Mouse (Mus musculus) right cerebral cortex, postnatal 10 days (tissue): ENCODE results near the gene Atox1.
A peak's percentile ranks its signal among the peaks of the same experiment; 100 is the strongest.
"Not testable (repeated sequence)": the region's sequence is repeated elsewhere in the genome, so short reads cannot be mapped to it uniquely, and the experiment has no call there.

Source experiments
- DNase-seq, 2 experiments: peaks; one replicate each; pipeline ENCODE4 v3.0.0; 2021; ENCODE audit warnings: low spot score in 2 of 2

Gene Atox1

GRCm38 (mm10) chr11:55453640-55454039 lies 7.4 kb downstream of the Atox1 start:
- no peak for DNase-seq

GRCm38 (mm10) chr11:55450311-55450710 lies 10.7 kb downstream of the Atox1 start:
- no peak for DNase-seq

- no peak for DNase-seq
Measured at GRCm38 (mm10) chr11:55449531-55449930, 11.5 kb downstream of the Atox1 start.

- DNase-seq: peak; percentile 85 to 90
Measured at GRCm38 (mm10) chr11:55446579-55446978, 14.5 kb downstream of the Atox1 start.

- peak; percentile 52 for DNase-seq
Measured at GRCm38 (mm10) chr11:55444772-55445171, 16.3 kb downstream of the Atox1 start.

GRCm38 (mm10) chr11:55439718-55440117 lies 21.3 kb downstream of the Atox1 start:
- DNase-seq: no peak

GRCm38 (mm10) chr11:55438031-55438430 lies 23.0 kb downstream of the Atox1 start:
- DNase-seq: peak; percentile 74 to 77

- DNase-seq: no peak
Measured at GRCm38 (mm10) chr11:55436089-55436488, 24.9 kb downstream of the Atox1 start.

- peak; percentile 44 to 46 for DNase-seq
Measured at GRCm38 (mm10) chr11:55432981-55433380, 28.1 kb downstream of the Atox1 start.

GRCm38 (mm10) chr11:55429973-55430372 lies 31.1 kb downstream of the Atox1 start:
- DNase-seq: no peak

- peak; percentile 53 to 56 for DNase-seq
Measured at GRCm38 (mm10) chr11:55428186-55429012, 32.6 kb downstream of the Atox1 start.

- peak in 1 of 2 experiments; percentile 36 for DNase-seq
Measured at GRCm38 (mm10) chr11:55424746-55425360, 36.2 kb downstream of the Atox1 start.

GRCm38 (mm10) chr11:55423756-55424155 lies 37.3 kb downstream of the Atox1 start:
- peak; percentile 36 to 41 for DNase-seq

GRCm38 (mm10) chr11:55422978-55423377 lies 38.1 kb downstream of the Atox1 start, which contains the start of gene Sparc:
Gene Sparc, minus strand, starts transcription at chr11:55423183.
- DNase-seq: no peak

- peak; percentile 46 to 51 for DNase-seq
Measured at GRCm38 (mm10) chr11:55419678-55420307, 41.2 kb downstream of the Atox1 start.

GRCm38 (mm10) chr11:55419296-55419677 lies 41.8 kb downstream of the Atox1 start:
- DNase-seq: peak; percentile 72 to 74

GRCm38 (mm10) chr11:55418704-55419061 lies 42.4 kb downstream of the Atox1 start:
- DNase-seq: no peak

- peak; percentile 41 to 47 for DNase-seq
Measured at GRCm38 (mm10) chr11:55417898-55418703, 42.9 kb downstream of the Atox1 start.

- DNase-seq: no peak
Measured at GRCm38 (mm10) chr11:55416609-55417265, 44.3 kb downstream of the Atox1 start.

- not testable (repeated sequence) for DNase-seq
Measured at GRCm38 (mm10) chr11:55415731-55416130, 45.3 kb downstream of the Atox1 start.

GRCm38 (mm10) chr11:55415036-55415704 lies 45.9 kb downstream of the Atox1 start:
- DNase-seq: no peak
